Mouse (Mus musculus): Measurements from ENCODE around the gene Rxrg. TPM values are rescaled to one million over a fixed set of nuclear protein-coding genes. Genes with fewer than 3 reads are reported as not detected.

The Rxrg gene
- polyA plus RNA-seq, 1 experiment from 2014 or later: not detected

DNA sequence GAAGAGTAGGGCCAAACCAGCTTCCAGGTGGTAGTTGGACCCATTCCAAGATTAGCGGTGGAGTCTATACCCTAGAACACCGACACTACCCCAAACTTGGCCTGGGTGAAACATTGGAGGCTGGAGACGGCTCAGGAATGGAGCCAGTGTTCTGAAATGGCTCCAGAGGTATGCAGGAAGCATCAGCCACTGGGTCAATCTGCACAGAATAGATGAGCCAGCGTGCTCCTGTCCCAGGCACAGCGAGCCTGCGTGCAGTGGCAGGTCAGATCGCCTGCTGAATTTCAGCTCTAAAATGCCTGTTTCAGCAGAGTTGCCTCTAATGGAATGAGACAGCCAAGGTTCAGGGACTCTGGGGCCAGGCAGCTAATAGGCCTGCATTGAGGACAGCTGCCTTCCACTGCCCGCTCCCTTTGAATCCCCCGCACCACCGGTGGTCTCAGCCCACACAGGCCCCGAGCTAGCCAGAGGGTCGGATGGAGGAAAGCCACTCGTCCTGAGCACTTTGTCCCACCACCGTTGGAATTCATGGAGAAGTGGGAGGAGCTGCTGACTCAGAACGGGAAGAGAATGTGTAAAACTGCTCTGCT lies 22.1 kb downstream of the Rxrg start:
- Histone ChIP-seq H3K36me3 (ENCODE audit: inconsistent target) (no peaks in the 10 kb centered on the region), H3K79me2 (ENCODE audit: inconsistent target) (no peaks in the 10 kb centered on the region), H3K27ac (no peak overlapping the region), H3K4me3 (ENCODE audit: inconsistent target) (no peak overlapping the region)
- WGBS (ENCODE audit: missing documents): 80% methylated on average over 15 of the region's 15 CpGs

DNA sequence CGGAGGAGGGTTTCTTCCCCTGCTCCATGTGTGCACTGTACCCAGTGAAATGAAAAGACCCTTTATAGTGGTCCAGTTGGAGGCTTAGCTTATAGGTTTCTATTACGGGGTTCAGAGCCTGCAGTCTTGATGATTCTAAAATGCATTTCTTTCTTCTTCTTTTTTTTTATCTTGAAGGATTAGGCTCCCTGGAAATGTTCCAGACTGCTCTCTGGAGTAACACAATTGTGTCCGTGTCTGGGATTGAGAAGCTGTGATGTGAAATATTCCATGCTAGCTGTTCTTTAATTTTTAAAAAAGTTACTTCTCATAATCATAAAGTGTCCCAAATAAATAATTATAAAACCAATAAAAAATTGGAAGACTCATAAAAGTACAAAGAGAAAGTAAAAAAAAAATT lies 26.9 kb downstream of the Rxrg start:
- Histone ChIP-seq H3K36me3 (ENCODE audit: inconsistent target) (no peaks in the 10 kb centered on the region), H3K79me2 (ENCODE audit: inconsistent target) (no peaks in the 10 kb centered on the region), H3K4me3 (ENCODE audit: inconsistent target) (no peak overlapping the region), H3K27ac (no peak overlapping the region)
- WGBS (ENCODE audit: missing documents): 80% methylated on average over 3 of the region's 3 CpGs

DNA sequence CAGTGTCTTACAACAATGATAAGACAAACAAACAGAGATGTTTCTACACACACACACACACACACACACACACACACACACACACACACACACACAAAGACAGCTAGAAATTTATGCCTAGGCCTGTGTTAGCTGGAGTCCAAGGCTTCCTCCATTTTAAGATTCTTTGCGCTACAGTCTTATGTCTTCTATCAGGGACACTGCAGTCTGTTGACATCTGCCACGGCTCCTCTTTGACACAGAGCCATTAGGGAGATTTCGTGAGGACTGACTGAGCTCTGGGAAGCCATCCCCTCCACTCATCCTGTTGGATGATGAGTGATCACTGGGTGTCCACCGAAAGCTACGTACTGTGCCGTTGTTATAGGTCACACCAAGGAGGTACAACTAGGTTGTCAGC lies 33.6 kb downstream of the Rxrg start:
- Histone ChIP-seq H3K27ac (no peak overlapping the region), H3K79me2 (ENCODE audit: inconsistent target) (no peaks in the 10 kb centered on the region), H3K36me3 (ENCODE audit: inconsistent target) (no peaks in the 10 kb centered on the region), H3K4me3 (ENCODE audit: inconsistent target) (no peak overlapping the region)
- 92% methylated on average over 6 of the region's 6 CpGs for WGBS (ENCODE audit: missing documents)

DNA sequence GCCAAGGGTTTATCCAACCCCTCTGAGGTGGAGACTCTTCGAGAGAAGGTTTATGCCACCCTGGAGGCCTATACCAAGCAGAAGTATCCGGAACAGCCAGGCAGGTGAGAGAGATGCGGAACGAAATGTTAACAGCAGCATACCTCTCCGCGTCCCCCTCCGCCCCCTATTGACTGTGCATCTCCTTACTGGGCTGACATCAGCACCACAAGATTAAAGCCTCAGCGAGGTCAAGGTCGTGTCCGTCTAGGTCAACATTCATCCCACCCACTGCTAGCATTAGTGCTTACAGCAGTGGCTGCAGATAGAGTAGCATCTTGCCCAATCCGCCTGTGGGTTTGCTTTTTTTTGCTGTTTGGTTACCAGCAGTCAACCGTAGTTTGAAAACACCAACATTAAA lies 37.5 kb downstream of the Rxrg start:
- WGBS (ENCODE audit: missing documents): 75% methylated on average over 12 of the region's 12 CpGs
- Histone ChIP-seq H3K4me3 (ENCODE audit: inconsistent target) (no peak overlapping the region), H3K27ac (no peak overlapping the region), H3K36me3 (ENCODE audit: inconsistent target) (no peaks in the 10 kb centered on the region), H3K79me2 (ENCODE audit: inconsistent target) (no peaks in the 10 kb centered on the region)

DNA sequence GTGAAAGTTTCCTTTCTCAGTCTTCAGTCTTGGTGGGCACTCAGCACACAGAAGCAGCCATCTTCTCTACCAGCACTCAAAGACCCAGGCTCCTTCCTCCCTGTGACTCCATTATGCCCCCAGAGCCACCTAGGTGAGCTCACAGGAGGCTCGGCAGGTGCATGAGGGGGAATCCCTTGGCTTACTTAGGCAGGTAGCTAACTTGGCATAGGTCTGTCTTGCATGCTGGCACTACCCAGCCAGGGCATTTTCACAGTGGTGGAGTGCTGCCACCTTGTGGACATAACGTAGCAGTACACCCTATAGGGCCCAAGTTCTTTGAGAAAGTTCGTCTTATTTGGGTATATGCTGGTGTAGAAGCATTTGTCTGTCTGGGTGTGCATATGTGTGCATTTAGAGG lies 38.8 kb downstream of the Rxrg start:
- H3K27ac ChIP-seq: no peak overlapping the region
- no peaks in the 10 kb centered on the region for H3K36me3 ChIP-seq (ENCODE audit: inconsistent target)
- no peak overlapping the region for H3K4me3 ChIP-seq (ENCODE audit: inconsistent target)
- 14% methylated on average over 3 of the region's 3 CpGs for WGBS (ENCODE audit: missing documents)
- H3K79me2 ChIP-seq (ENCODE audit: inconsistent target): no peaks in the 10 kb centered on the region

DNA sequence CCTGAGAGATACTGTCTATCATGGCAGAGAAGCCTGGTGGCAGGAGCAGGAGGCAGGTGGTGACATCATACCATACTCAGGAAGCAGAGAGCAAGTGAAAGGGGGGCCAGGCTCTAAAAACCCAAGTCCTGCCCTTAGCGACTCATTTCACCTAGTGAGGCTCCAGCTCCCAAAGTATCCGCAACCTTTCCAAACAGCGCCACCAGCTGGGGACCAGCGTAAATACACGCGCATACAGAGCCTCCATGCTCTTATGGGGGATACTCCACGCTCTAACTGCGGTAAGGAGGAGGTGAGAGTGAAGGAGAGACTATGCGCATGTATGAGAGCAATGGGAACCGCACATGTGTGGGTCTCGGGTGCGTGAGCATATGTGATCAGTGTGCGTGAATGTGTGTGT lies 39.9 kb downstream of the Rxrg start:
- Histone ChIP-seq H3K36me3 (ENCODE audit: inconsistent target) (no peaks in the 10 kb centered on the region), H3K4me3 (ENCODE audit: inconsistent target) (no peak overlapping the region), H3K27ac (no peak overlapping the region), H3K79me2 (ENCODE audit: inconsistent target) (no peaks in the 10 kb centered on the region)
- 41% methylated on average over 13 of the region's 13 CpGs for WGBS (ENCODE audit: missing documents)

DNA sequence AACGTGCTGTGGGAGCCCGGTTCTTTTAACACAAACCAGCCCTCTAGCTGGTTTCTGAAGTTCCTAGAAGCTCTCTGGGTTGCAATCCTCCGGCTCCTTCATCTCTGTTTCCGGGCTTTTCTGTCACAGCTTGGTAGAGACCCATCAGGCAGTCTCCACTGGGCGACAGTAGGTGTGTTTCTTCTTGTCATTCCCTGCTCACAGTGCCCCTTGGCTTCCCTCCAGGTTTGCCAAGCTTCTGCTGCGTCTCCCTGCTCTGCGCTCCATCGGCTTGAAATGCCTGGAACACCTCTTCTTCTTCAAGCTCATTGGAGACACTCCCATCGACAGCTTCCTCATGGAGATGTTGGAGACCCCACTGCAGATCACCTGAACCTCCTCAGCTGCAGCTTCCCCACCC lies 40.7 kb downstream of the Rxrg start:
- WGBS (ENCODE audit: missing documents): 87% methylated on average over 9 of the region's 9 CpGs
- Histone ChIP-seq H3K4me3 (ENCODE audit: inconsistent target) (no peak overlapping the region), H3K79me2 (ENCODE audit: inconsistent target) (no peaks in the 10 kb centered on the region), H3K27ac (no peak overlapping the region), H3K36me3 (ENCODE audit: inconsistent target) (no peaks in the 10 kb centered on the region)

DNA sequence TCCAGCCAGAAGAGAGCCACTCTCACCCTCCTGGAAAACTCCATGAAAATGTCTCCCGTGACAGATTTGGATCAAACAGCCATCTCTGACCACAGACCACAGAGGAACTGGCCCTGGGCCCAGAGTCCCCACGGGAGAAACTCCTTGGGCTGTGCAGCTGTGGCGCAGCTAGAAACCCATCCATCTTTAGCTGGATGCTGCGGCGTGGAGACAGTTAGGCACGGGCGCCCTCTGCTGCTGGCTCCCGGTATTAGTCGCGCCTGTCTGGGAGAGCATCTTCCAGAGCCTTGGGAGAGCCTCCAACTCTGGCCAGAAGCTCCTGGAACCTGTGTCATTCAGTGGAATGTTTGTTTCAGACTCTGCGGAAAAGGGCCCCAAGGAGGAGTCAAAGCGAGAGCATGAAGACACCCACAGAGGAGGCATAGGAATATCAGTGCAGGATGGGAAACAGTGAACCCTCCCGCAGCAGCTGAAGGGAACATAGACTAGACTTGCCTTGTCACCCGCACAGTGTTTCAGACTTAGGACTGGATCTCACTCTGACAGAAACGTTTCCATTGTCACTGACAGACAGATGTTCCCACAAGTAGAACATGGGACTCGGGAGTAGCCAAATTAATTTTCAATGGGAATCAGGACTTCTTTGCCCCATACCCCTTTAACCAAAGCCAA lies 46.8 kb downstream of the Rxrg start:
- no peak overlapping the region for H3K27ac ChIP-seq
- H3K36me3 ChIP-seq (ENCODE audit: inconsistent target): no peaks in the 10 kb centered on the region
- H3K4me3 ChIP-seq (ENCODE audit: inconsistent target): no peak overlapping the region
- H3K79me2 ChIP-seq (ENCODE audit: inconsistent target): no peaks in the 10 kb centered on the region
- WGBS (ENCODE audit: missing documents): 19% methylated on average over 15 of the region's 16 CpGs

DNA sequence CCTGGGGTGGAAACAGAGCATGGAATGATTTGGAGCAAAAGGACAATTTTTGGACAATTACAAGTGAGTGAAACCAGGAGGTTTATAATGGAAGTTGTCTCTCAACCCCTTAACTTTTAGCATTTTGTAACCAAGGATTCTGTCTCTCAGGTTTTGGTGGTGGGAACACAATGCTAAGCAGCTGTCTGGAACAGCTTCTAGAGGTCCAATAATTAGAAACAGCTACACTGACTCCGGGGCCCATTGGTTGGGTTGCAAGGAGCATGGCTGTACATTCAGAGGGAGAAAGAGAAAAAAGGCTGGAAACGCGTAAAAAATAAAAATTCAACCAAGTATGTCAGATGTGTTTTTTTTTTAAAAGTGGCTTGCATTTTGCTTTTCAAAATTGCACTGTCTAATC lies 50.5 kb downstream of the Rxrg start:
- no peak overlapping the region for H3K4me3 ChIP-seq (ENCODE audit: inconsistent target)
- no peaks in the 10 kb centered on the region for H3K36me3 ChIP-seq (ENCODE audit: inconsistent target)
- H3K79me2 ChIP-seq (ENCODE audit: inconsistent target): no peaks in the 10 kb centered on the region
- H3K27ac ChIP-seq: no peak overlapping the region
- 94% methylated on average over 3 of the region's 3 CpGs for WGBS (ENCODE audit: missing documents)

DNA sequence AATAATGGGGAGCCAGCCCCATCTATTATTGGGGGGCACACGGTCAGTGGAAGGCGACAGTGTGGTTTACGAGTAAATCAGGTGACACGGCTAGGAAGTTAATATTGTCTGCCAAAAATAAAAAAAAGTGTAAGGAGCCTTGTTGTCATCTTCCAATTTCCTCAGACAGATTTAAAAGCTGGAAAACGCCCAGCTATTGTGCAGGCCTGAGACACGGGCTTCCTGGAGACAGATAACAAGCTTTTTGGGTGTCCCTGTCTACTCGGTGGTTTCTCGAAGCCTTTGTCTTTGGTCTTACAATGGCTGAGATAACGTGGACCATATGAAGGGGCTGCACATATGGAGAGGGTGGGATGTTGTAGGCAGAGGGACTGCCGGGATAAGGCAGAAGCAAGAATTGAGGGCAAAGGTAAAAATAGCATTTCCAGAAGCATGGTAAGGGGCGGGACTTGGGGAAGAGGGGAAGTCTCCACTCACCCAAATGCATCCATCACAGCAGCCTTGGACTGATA lies 51.0 kb downstream of the Rxrg start:
- WGBS (ENCODE audit: missing documents): 62% methylated on average over 11 of the region's 11 CpGs

DNA sequence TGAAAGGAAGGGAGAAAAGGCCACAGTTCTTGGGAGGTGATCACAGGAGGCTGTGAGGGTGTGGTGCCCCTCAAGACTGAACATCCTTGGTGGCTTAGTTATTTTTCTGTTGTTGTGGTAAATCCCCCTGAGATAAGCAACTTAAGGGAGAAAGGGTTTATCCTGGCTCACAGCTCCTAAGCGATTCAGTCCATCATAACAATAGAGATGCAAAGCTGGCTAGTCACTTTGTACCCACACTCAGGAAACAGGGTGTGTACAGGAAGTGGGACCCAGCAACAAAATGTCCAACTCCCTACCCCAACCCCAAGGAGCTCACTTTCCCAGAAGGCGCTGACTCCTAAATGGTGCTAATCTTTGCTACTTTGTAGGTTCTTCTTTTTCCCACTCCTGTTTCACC lies 54.2 kb downstream of the Rxrg start:
- 64% methylated on average over 2 of the region's 2 CpGs for WGBS (ENCODE audit: missing documents)
- Histone ChIP-seq H3K36me3 (ENCODE audit: inconsistent target) (no peaks in the 10 kb centered on the region), H3K27ac (no peak overlapping the region), H3K79me2 (ENCODE audit: inconsistent target) (no peaks in the 10 kb centered on the region), H3K4me3 (ENCODE audit: inconsistent target) (no peak overlapping the region)

More for the DNA sequence above, 51.0 kb downstream of the Rxrg start:
- no peak overlapping the region for H3K27ac ChIP-seq
- H3K4me3 ChIP-seq (ENCODE audit: inconsistent target): no peak overlapping the region
- no peaks in the 10 kb centered on the region for H3K79me2 ChIP-seq (ENCODE audit: inconsistent target)
- H3K36me3 ChIP-seq (ENCODE audit: inconsistent target): no peaks in the 10 kb centered on the region

DNA sequence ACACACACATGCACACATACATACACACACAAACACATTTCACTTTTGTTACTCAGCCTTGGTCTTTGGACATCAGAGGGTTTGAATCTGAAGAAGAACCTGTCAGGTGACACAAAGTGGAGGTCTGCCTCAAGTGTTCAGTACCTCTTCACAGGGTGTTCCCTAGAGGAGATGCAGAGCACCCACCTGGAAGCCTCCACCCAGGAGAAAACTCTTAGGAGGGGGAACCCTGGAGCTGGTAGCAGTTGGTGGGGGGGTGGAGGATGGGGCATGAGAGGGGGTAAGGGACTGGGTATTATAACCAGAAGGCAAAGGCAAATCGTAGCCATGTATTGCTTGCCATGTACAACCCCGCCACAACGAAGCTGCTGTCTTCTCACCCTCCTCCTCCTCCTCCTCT lies 60.9 kb downstream of the Rxrg start:
- no peak overlapping the region for H3K27ac ChIP-seq
- no peaks in the 10 kb centered on the region for H3K79me2 ChIP-seq (ENCODE audit: inconsistent target)
- H3K4me3 ChIP-seq (ENCODE audit: inconsistent target): no peak overlapping the region
- no peaks in the 10 kb centered on the region for H3K36me3 ChIP-seq (ENCODE audit: inconsistent target)
- 74% methylated on average over 3 of the region's 3 CpGs for WGBS (ENCODE audit: missing documents)

DNA sequence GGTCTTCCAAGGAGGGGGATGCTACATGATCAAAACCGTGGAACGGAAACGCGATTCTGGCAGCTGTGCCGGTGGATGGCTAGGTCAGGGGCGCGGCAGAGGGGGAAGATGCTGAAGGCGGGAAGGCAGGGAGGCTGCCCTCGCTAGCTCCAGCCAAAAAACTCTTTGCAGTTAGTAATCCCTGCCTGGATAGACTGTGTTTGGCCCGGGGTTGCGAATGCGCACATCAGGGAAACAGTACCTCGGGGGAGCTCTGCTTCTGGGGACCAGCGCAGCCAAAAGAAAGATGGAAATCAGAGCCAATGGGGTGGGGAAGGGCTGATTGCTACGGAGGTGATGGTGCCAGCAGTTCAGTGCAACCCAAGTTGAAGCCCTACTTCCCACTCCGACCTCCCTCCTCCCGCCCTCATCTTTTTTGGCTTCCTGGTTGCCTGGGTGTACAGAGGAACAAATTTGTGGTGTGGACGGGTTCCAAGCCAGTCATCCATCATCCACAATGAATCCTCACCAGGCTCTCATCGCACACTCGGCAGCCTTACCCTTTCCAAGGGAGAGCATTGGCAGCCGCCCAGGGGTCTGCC lies 62.4 kb downstream of the Rxrg start:
- no peak overlapping the region for H3K27ac ChIP-seq
- 2% methylated on average over 20 of the region's 21 CpGs for WGBS (ENCODE audit: missing documents)

DNA sequence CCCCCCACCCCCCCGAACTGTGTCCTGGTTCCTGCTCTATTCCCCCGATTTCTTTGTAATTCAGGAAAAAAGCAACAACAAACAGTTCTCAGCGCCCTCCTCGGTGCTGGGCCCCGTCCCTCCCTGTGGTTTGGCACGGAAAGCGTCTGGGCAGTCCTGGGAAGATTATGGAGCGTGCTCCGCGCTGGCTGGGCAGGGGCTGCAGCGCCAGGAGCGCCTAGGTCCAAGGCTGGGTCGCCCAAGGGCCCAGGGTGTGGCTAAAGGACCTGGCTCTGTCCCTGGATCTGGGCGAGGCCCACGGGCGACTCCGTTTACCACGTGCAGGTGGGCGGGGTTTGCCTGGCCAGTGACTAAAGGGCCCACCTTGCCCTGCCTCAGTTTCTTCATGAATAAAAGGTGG lies 62.9 kb downstream of the Rxrg start:
- Histone ChIP-seq H3K79me2 (ENCODE audit: inconsistent target) (no peaks in the 10 kb centered on the region), H3K4me3 (ENCODE audit: inconsistent target) (no peak overlapping the region), H3K27ac (no peak overlapping the region), H3K36me3 (ENCODE audit: inconsistent target) (no peaks in the 10 kb centered on the region)
- WGBS (ENCODE audit: missing documents): 4% methylated on average over 19 of the region's 19 CpGs

More for the DNA sequence above, 62.4 kb downstream of the Rxrg start:
- Histone ChIP-seq H3K79me2 (ENCODE audit: inconsistent target) (no peaks in the 10 kb centered on the region), H3K36me3 (ENCODE audit: inconsistent target) (no peaks in the 10 kb centered on the region), H3K4me3 (ENCODE audit: inconsistent target) (no peak overlapping the region)

DNA sequence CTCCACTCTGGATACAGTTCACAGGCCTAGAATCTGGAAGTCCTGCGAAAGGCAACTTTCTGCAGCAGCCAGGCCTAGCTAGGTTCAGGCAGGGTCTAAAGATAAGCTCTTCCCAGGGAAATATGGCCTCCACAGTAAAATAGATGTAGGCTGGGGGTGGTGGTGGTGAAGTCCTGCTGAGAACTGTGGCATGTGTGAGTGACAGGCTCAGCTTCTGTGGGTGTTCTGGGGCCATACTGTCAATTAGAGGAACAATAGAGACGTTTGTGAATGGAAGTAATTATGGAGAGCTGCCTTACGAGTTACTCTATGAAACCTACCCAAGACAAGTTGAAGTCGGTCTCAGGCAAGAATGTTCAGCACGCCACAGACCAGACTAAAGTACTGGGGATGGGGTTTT lies 65.0 kb downstream of the Rxrg start:
- WGBS (ENCODE audit: missing documents): 80% methylated on average over 5 of the region's 5 CpGs
- no peak overlapping the region for H3K4me3 ChIP-seq (ENCODE audit: inconsistent target)
- no peak overlapping the region for H3K27ac ChIP-seq
- no peaks in the 10 kb centered on the region for H3K36me3 ChIP-seq (ENCODE audit: inconsistent target)
- no peaks in the 10 kb centered on the region for H3K79me2 ChIP-seq (ENCODE audit: inconsistent target)
